Mouse (Mus musculus): ENCODE results near the gene Prkce. TPM values are rescaled to one million over a fixed set of nuclear protein-coding genes. Genes with fewer than 3 reads are reported as not detected.

Gene Prkce
- polyA plus RNA-seq, 1 experiment from 2014 or later = 5.0 TPM

GRCm38 (mm10) chr17:86325317-86325716, 157.7 kb downstream of the Prkce start:
- Histone ChIP-seq H3K9ac (ENCODE audit: low read depth, low read length) (no peak overlapping the region), H3K27me3 (replicated peaks; ENCODE audit: control insufficient read depth, insufficient read depth, low read length) (no peaks in the 10 kb centered on the region), H3K4me3 (ENCODE audit: low read length) (no peak overlapping the region), H3K36me3 (ENCODE audit: control insufficient read depth, insufficient read depth, low read length) (no peaks in the 10 kb centered on the region), H3K27ac (ENCODE audit: low read length) (no peak overlapping the region), H3K9me3 (ENCODE audit: control insufficient read depth, low read length) (no peaks in the 10 kb centered on the region), H3K4me2 (ENCODE audit: low read depth, low read length) (no peak overlapping the region), H3K4me1 (ENCODE audit: control insufficient read depth, insufficient read depth, low read length) (peaks cover 33% of the 10 kb centered on the region)
- WGBS = 76% methylated on average over 10 of the region's 10 CpGs
- ATAC-seq = no peak

GRCm38 (mm10) chr17:86327958-86328357, 160.4 kb downstream of the Prkce start:
- Histone ChIP-seq H3K36me3 (ENCODE audit: control insufficient read depth, insufficient read depth, low read length) (no peaks in the 10 kb centered on the region), H3K9ac (ENCODE audit: low read depth, low read length) (no peak overlapping the region), H3K4me1 (ENCODE audit: control insufficient read depth, insufficient read depth, low read length) (peaks cover 44% of the 10 kb centered on the region), H3K9me3 (ENCODE audit: control insufficient read depth, low read length) (no peaks in the 10 kb centered on the region), H3K27me3 (replicated peaks; ENCODE audit: control insufficient read depth, insufficient read depth, low read length) (no peaks in the 10 kb centered on the region), H3K27ac (ENCODE audit: low read length) (no peak overlapping the region), H3K4me2 (ENCODE audit: low read depth, low read length) (no peak overlapping the region), H3K4me3 (ENCODE audit: low read length) (no peak overlapping the region)
- ATAC-seq = no peak
- 78% methylated on average over 4 of the region's 4 CpGs for WGBS

- H3K27me3 ChIP-seq (replicated peaks; ENCODE audit: control insufficient read depth, insufficient read depth, low read length) = no peaks in the 10 kb centered on the region
- peak; percentile 48; the same call in 1 of the 2 replicates for ATAC-seq
- H3K9ac ChIP-seq (ENCODE audit: low read depth, low read length) = peak overlapping the region; percentile 27; the same call in 1 of the 2 replicates
- H3K36me3 ChIP-seq (ENCODE audit: control insufficient read depth, insufficient read depth, low read length) = no peaks in the 10 kb centered on the region
- H3K4me1 ChIP-seq (ENCODE audit: control insufficient read depth, insufficient read depth, low read length) = peaks cover 37% of the 10 kb centered on the region
- no peak overlapping the region for H3K27ac ChIP-seq (ENCODE audit: low read length)
- H3K4me3 ChIP-seq (ENCODE audit: low read length) = peak overlapping the region; percentile 2; the same call in 1 of the 2 replicates
- H3K9me3 ChIP-seq (ENCODE audit: control insufficient read depth, low read length) = no peaks in the 10 kb centered on the region
- H3K4me2 ChIP-seq (ENCODE audit: low read depth, low read length) = peak overlapping the region; percentile 46
- WGBS = 14% methylated on average over 16 of the region's 16 CpGs
Observed at GRCm38 (mm10) chr17:86329273-86330075, 161.9 kb downstream of the Prkce start.

GRCm38 (mm10) chr17:86330076-86330955, 162.7 kb downstream of the Prkce start:
- peaks cover 33% of the 10 kb centered on the region for H3K4me1 ChIP-seq (ENCODE audit: control insufficient read depth, insufficient read depth, low read length)
- peak overlapping the region; percentile 31; the same call in 1 of the 2 replicates for H3K27ac ChIP-seq (ENCODE audit: low read length)
- no peak overlapping the region for H3K4me2 ChIP-seq (ENCODE audit: low read depth, low read length)
- H3K9me3 ChIP-seq (ENCODE audit: control insufficient read depth, low read length) = no peaks in the 10 kb centered on the region
- H3K9ac ChIP-seq (ENCODE audit: low read depth, low read length) = no peak overlapping the region
- WGBS = 44% methylated on average over 16 of the region's 16 CpGs
- H3K4me3 ChIP-seq (ENCODE audit: low read length) = no peak overlapping the region
- no peaks in the 10 kb centered on the region for H3K36me3 ChIP-seq (ENCODE audit: control insufficient read depth, insufficient read depth, low read length)
- ATAC-seq = peak; percentile 49
- H3K27me3 ChIP-seq (replicated peaks; ENCODE audit: control insufficient read depth, insufficient read depth, low read length) = no peaks in the 10 kb centered on the region

GRCm38 (mm10) chr17:86331835-86332234, 164.2 kb downstream of the Prkce start:
- no peak for ATAC-seq
- WGBS = 72% methylated on average over 8 of the region's 8 CpGs
- Histone ChIP-seq H3K27ac (ENCODE audit: low read length) (peak overlapping the region; percentile 50; the same call in 1 of the 2 replicates), H3K9ac (ENCODE audit: low read depth, low read length) (no peak overlapping the region), H3K4me1 (ENCODE audit: control insufficient read depth, insufficient read depth, low read length) (peaks cover 33% of the 10 kb centered on the region), H3K4me2 (ENCODE audit: low read depth, low read length) (no peak overlapping the region), H3K27me3 (replicated peaks; ENCODE audit: control insufficient read depth, insufficient read depth, low read length) (no peaks in the 10 kb centered on the region), H3K4me3 (ENCODE audit: low read length) (no peak overlapping the region), H3K36me3 (ENCODE audit: control insufficient read depth, insufficient read depth, low read length) (no peaks in the 10 kb centered on the region), H3K9me3 (ENCODE audit: control insufficient read depth, low read length) (no peaks in the 10 kb centered on the region)

- no peaks in the 10 kb centered on the region for H3K9me3 ChIP-seq (ENCODE audit: control insufficient read depth, low read length)
- ATAC-seq = peak; percentile 91
- H3K9ac ChIP-seq (ENCODE audit: low read depth, low read length) = no peak overlapping the region; the same call in 1 of the 2 replicates
- WGBS = 68% methylated on average over 4 of the region's 4 CpGs
- H3K4me2 ChIP-seq (ENCODE audit: low read depth, low read length) = no peak overlapping the region
- H3K27me3 ChIP-seq (replicated peaks; ENCODE audit: control insufficient read depth, insufficient read depth, low read length) = no peaks in the 10 kb centered on the region
- peak overlapping the region; percentile 2; the same call in 1 of the 2 replicates for H3K27ac ChIP-seq (ENCODE audit: low read length)
- H3K4me3 ChIP-seq (ENCODE audit: low read length) = no peak overlapping the region
- H3K36me3 ChIP-seq (ENCODE audit: control insufficient read depth, insufficient read depth, low read length) = no peaks in the 10 kb centered on the region
- H3K4me1 ChIP-seq (ENCODE audit: control insufficient read depth, insufficient read depth, low read length) = peaks cover 16% of the 10 kb centered on the region
Observed at GRCm38 (mm10) chr17:86334990-86335389, 167.4 kb downstream of the Prkce start.

GRCm38 (mm10) chr17:86336652-86337073, 169.1 kb downstream of the Prkce start:
- Histone ChIP-seq H3K4me1 (ENCODE audit: control insufficient read depth, insufficient read depth, low read length) (peaks cover 3% of the 10 kb centered on the region), H3K4me3 (ENCODE audit: low read length) (no peak overlapping the region), H3K4me2 (ENCODE audit: low read depth, low read length) (no peak overlapping the region), H3K27me3 (replicated peaks; ENCODE audit: control insufficient read depth, insufficient read depth, low read length) (no peaks in the 10 kb centered on the region), H3K27ac (ENCODE audit: low read length) (no peak overlapping the region), H3K36me3 (ENCODE audit: control insufficient read depth, insufficient read depth, low read length) (no peaks in the 10 kb centered on the region), H3K9ac (ENCODE audit: low read depth, low read length) (no peak overlapping the region), H3K9me3 (ENCODE audit: control insufficient read depth, low read length) (no peaks in the 10 kb centered on the region)
- 45% methylated on average over 4 of the region's 4 CpGs for WGBS
- ATAC-seq = 0 out of 2 replicates have a peak, but pooled peaks have one; percentile 17

GRCm38 (mm10) chr17:86337076-86337475, 169.5 kb downstream of the Prkce start:
- Histone ChIP-seq H3K9ac (ENCODE audit: low read depth, low read length) (no peak overlapping the region), H3K9me3 (ENCODE audit: control insufficient read depth, low read length) (no peaks in the 10 kb centered on the region), H3K27me3 (replicated peaks; ENCODE audit: control insufficient read depth, insufficient read depth, low read length) (no peaks in the 10 kb centered on the region), H3K4me2 (ENCODE audit: low read depth, low read length) (no peak overlapping the region), H3K36me3 (ENCODE audit: control insufficient read depth, insufficient read depth, low read length) (no peaks in the 10 kb centered on the region), H3K4me1 (ENCODE audit: control insufficient read depth, insufficient read depth, low read length) (no peaks in the 10 kb centered on the region; the same call in 1 of the 2 replicates), H3K27ac (ENCODE audit: low read length) (no peak overlapping the region), H3K4me3 (ENCODE audit: low read length) (no peak overlapping the region)
- ATAC-seq = no peak
- WGBS = 50% methylated on average over 3 of the region's 3 CpGs

GRCm38 (mm10) chr17:86338328-86338727, 170.7 kb downstream of the Prkce start:
- WGBS = 75% methylated on average over 5 of the region's 5 CpGs
- Histone ChIP-seq H3K9ac (ENCODE audit: low read depth, low read length) (no peak overlapping the region), H3K36me3 (ENCODE audit: control insufficient read depth, insufficient read depth, low read length) (no peaks in the 10 kb centered on the region), H3K9me3 (ENCODE audit: control insufficient read depth, low read length) (no peaks in the 10 kb centered on the region), H3K27ac (ENCODE audit: low read length) (no peak overlapping the region), H3K4me2 (ENCODE audit: low read depth, low read length) (no peak overlapping the region), H3K4me1 (ENCODE audit: control insufficient read depth, insufficient read depth, low read length) (no peaks in the 10 kb centered on the region; the same call in 1 of the 2 replicates), H3K27me3 (replicated peaks; ENCODE audit: control insufficient read depth, insufficient read depth, low read length) (no peaks in the 10 kb centered on the region), H3K4me3 (ENCODE audit: low read length) (no peak overlapping the region)
- no peak for ATAC-seq
